Mouse (Mus musculus) CH12.LX (cell line): ENCODE measurements at regions not wholly inside any gene's neighbourhood (a gene's known extent, or its start where the extent isn't known, plus 50 kb on each side); places are given as distances from the start of the nearest gene placed in this dataset.

Experiments used
- DNase-seq: peaks from one replicate; pipeline ENCODE4 v3.0.0-alpha.2; 2013; ENCODE audit errors: extremely low read depth
- H3K27ac ChIP-seq: 2 replicates; pipeline ENCODE4 v1.5.1; 2012; ENCODE audit warnings: low read depth, mild to moderate bottlenecking, control low read depth, moderate library complexity; ENCODE audit not compliant: insufficient read depth
- H3K27me3 ChIP-seq: replicated peaks from 2 replicates; pipeline ENCODE3; 2012; ENCODE audit warnings: inconsistent platforms
- H3K36me3 ChIP-seq, 2 experiments: replicated peaks in 1 of 2; 2 replicates each; pipeline versions ENCODE3 to v1.6.1; 2012; ENCODE audit warnings: inconsistent platforms in 1 of 2, low read length in 1 of 2, mild to moderate bottlenecking in 1 of 2, mixed read lengths in 1 of 2, moderate library complexity in 1 of 2; ENCODE audit not compliant: control insufficient read depth in 1 of 2, insufficient read depth in 1 of 2
- H3K4me1 ChIP-seq, 2 experiments: 2 replicates each; pipeline ENCODE4 v1.6.1; 2012; ENCODE audit warnings: inconsistent platforms in 1 of 2, moderate library complexity in 1 of 2; ENCODE audit not compliant: insufficient read depth in 2 of 2, control insufficient read depth in 1 of 2
- H3K4me2 ChIP-seq: 2 replicates; pipeline ENCODE4 v1.6.1; 2012; ENCODE audit warnings: low read depth, mild to moderate bottlenecking, control low read depth; ENCODE audit not compliant: poor library complexity, insufficient read depth, severe bottlenecking
- H3K4me3 ChIP-seq, 3 experiments: fragments of 150-350 bp in 1 of 3; sonication (generic) in 1 of 3; replicated peaks in 1 of 3; 2 replicates each; pipeline versions ENCODE3 to v1.5.1; 2011 to 2012; ENCODE audit warnings: low read depth in 2 of 3, low read length in 2 of 3, mild to moderate bottlenecking in 2 of 3, moderate library complexity in 2 of 3, control low read depth in 1 of 3, improper control_type of control experiment in 1 of 3, inconsistent platforms in 1 of 3, mixed read lengths in 1 of 3; ENCODE audit not compliant: poor library complexity in 1 of 3
- H3K79me2 ChIP-seq: replicated peaks from 2 replicates; pipeline ENCODE4 v1.6.1; 2012; ENCODE audit warnings: mild to moderate bottlenecking, moderate library complexity; ENCODE audit not compliant: control insufficient read depth, poor library complexity, insufficient read depth, severe bottlenecking; ENCODE audit errors: extremely low read depth
- H3K9ac ChIP-seq: 2 replicates; pipeline ENCODE4 v1.6.1; 2012; ENCODE audit warnings: low read depth, mild to moderate bottlenecking, control low read depth, moderate library complexity; ENCODE audit not compliant: insufficient read depth
- H3K9me3 ChIP-seq: replicated peaks from 2 replicates; pipeline ENCODE3; 2012; ENCODE audit warnings: low read length, inconsistent platforms, mixed read lengths
- BHLHE40 ChIP-seq: IDR thresholded peaks from 2 replicates; pipeline ENCODE4 v1.6.1; 2011; ENCODE audit warnings: mild to moderate bottlenecking, low read depth, low read length, improper control_type of control experiment
- CHD2 ChIP-seq: IDR thresholded peaks from 2 replicates; pipeline ENCODE4 v1.6.1; 2011; ENCODE audit warnings: low read length, improper control_type of control experiment
- CTCF ChIP-seq, 2 experiments: IDR thresholded peaks in 1 of 2; conservative IDR thresholded peaks in 1 of 2; 2 replicates each; pipeline ENCODE4 v1.5.1; 2011 to 2012; ENCODE audit warnings: low read depth in 2 of 2, low read length in 2 of 2, improper control_type of control experiment in 1 of 2, inconsistent platforms in 1 of 2, mild to moderate bottlenecking in 1 of 2, moderate library complexity in 1 of 2
- E2F4 ChIP-seq: IDR thresholded peaks from 2 replicates; pipeline ENCODE4 v1.6.1; 2011; ENCODE audit warnings: low read depth, low read length, improper control_type of control experiment; ENCODE audit not compliant: insufficient replicate concordance
- EP300 ChIP-seq: IDR thresholded peaks from 2 replicates; pipeline ENCODE4 v1.6.1; 2011; ENCODE audit warnings: low read length, improper control_type of control experiment
- HCFC1 ChIP-seq: IDR thresholded peaks from 2 replicates; pipeline ENCODE4 v1.6.1; 2012; ENCODE audit warnings: low read depth, mild to moderate bottlenecking, inconsistent platforms, low read length, improper control_type of control experiment
- IRF4 ChIP-seq: IDR thresholded peaks from 2 replicates; pipeline ENCODE4 v1.6.1; 2014; ENCODE audit warnings: low read depth, mild to moderate bottlenecking, inconsistent platforms, low read length, improper control_type of control experiment
- MAX ChIP-seq: IDR thresholded peaks from 2 replicates; pipeline ENCODE4 v1.6.1; 2011; ENCODE audit warnings: low read length, improper control_type of control experiment
- MAZ ChIP-seq: IDR thresholded peaks from 2 replicates; pipeline ENCODE4 v1.6.1; 2012; ENCODE audit warnings: low read depth, mild to moderate bottlenecking, inconsistent platforms, low read length, improper control_type of control experiment, moderate library complexity
- MXI1 ChIP-seq: IDR thresholded peaks from 2 replicates; pipeline ENCODE4 v1.6.1; 2011; ENCODE audit warnings: mild to moderate bottlenecking, low read depth, low read length, improper control_type of control experiment
- RAD21 ChIP-seq: IDR thresholded peaks from 2 replicates; pipeline ENCODE4 v1.6.1; 2011; ENCODE audit warnings: low read depth, mild to moderate bottlenecking, low read length, improper control_type of control experiment, moderate library complexity
- UBTF ChIP-seq: IDR thresholded peaks from 2 replicates; pipeline ENCODE4 v1.6.1; 2012; ENCODE audit warnings: low read depth, mild to moderate bottlenecking, inconsistent platforms, low read length, improper control_type of control experiment, moderate library complexity
- USF1 ChIP-seq: IDR thresholded peaks from 2 replicates; pipeline ENCODE4 v1.6.1; 2014; ENCODE audit warnings: low read depth, mild to moderate bottlenecking, inconsistent platforms, low read length, improper control_type of control experiment
- ZKSCAN1 ChIP-seq: IDR thresholded peaks from 2 replicates; pipeline ENCODE4 v1.6.1; 2012; ENCODE audit warnings: low read depth, inconsistent platforms, low read length, improper control_type of control experiment, borderline replicate concordance
- ZMIZ1 ChIP-seq: IDR thresholded peaks from 2 replicates; pipeline ENCODE4 v1.6.1; 2012; ENCODE audit warnings: low read depth, mild to moderate bottlenecking, inconsistent platforms, low read length, improper control_type of control experiment
- dilution Hi-C: fragments of 300-500 bp; cut with MboI; formaldehyde crosslinking; loops from 2 replicates; pipeline ENCODE4 v1.14.3; 2020; ENCODE audit warnings: low sequenced_read_pairs; ENCODE audit not compliant: extremely low pct_unique_long_range_greater_than_20kb, extremely low pct_ligation_motif_present
- in situ Hi-C: fragments of 300-500 bp; cut with MboI; formaldehyde crosslinking; loops from 3 replicates; pipeline ENCODE4 v1.14.3; 2019; ENCODE audit warnings: low sequenced_read_pairs, low pct_ligation_motif_present, low pct_unique_long_range_greater_than_20kb, mixed read lengths

DNA sequence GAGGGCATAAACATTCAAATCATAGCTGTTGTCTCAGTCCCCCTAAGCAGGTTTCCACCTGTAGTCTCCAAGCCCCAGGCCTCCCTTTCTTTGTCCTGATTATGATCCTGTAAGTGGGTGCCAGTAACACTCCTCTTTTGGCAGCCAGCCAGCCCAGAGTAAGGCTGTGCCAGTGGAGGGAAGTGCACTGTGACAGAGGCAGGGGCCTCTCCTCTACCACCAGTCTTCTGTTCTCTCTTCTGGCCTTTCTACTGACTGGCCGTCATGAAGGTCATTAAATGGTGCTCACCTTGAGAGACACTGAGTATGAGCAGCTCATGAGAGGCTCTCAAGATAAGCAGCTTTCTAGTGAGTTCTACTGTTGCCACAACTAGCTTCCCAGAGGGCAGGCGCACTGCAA, 63.5 kb upstream of the Met start:
- DNase-seq = no peak
- Histone ChIP-seq H3K4me2 (no peak overlapping the region), H3K36me3 (no peaks in the 10 kb centered on the region), H3K27ac (no peak overlapping the region), H3K9me3 (no peaks in the 10 kb centered on the region), H3K4me3 (no peak overlapping the region), H3K9ac (no peak overlapping the region), H3K79me2 (no peaks in the 10 kb centered on the region), H3K27me3 (no peaks in the 10 kb centered on the region), H3K4me1 (no peaks in the 10 kb centered on the region)
- dilution Hi-C loops = no loop called here
- in situ Hi-C loops = no loop called here
- no peak for TF ChIP-seq CHD2

DNA sequence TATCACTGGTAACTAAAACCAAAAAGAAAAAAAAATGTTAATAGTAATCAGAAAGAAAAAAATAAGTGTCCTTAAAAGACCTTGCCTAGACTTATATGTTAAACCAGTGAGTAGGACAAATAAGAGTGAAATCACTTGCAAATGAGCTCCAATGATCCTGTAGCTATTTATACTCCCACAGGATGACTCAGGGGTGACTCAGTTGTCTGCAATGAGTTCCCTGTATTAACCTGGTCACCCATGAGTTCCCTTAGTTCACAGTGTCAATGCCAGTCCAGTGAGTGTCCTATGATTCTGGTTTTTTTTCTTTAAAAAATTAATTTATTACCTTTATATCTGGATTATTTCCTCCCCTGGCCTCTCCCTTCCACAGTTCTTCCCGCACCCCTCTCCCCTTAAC, 55.5 kb upstream of the Met start:
- no peaks in the 10 kb centered on the region for H3K27me3 ChIP-seq
- H3K4me3 ChIP-seq = no peak overlapping the region
- peak; percentile 48 for DNase-seq
- peaks cover 0 to 16% of the 10 kb centered on the region in 2 experiments; a peak in 3 of 4 replicates for H3K4me1 ChIP-seq
- no peak overlapping the region for H3K4me2 ChIP-seq
- in situ Hi-C loops (no loop called here), dilution Hi-C loops (no loop called here)
- no peaks in the 10 kb centered on the region for H3K9me3 ChIP-seq
- H3K27ac ChIP-seq = no peak overlapping the region
- H3K79me2 ChIP-seq = no peaks in the 10 kb centered on the region
- no peaks in the 10 kb centered on the region for H3K36me3 ChIP-seq
- TF ChIP-seq MAZ (no peak), ZKSCAN1 (no peak), MXI1 (no peak), RAD21 (no peak), BHLHE40 (no peak), UBTF (no peak)
- no peak overlapping the region for H3K9ac ChIP-seq

DNA sequence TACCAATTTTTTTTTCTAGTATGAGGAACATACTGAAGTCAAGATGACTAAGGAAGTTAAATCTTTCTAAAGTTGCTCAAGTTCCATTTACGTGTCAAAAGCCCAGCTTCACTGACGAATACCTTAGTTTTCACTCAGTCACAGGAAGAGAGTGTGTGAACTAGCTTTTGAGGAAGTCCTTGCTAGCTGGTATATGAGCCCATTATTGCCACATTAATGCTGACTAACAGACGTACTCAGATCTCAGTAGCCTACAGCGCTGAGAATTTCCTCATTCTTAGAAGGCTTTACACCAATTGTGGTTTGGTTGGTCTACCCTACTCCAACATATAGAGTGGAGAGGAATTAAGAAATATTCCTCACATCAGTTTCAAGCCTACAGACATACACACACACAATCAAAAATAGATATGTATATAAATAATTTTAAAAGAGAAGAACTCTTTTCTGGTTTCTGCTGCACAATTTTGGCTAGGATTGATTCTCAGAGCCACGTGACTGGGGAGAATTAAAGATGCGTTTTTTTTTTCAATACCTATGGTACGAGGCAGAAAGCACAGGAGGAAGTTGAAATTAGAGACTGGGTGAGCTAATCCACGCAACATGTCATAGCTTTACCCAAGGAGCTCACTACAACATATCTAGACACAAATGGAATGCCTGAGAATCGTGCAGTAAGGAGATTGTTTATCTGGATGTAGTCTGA, 53.7 kb upstream of the Met start:
- Histone ChIP-seq H3K27ac (no peak overlapping the region), H3K9ac (no peak overlapping the region)
- in situ Hi-C loops = no loop called here
- TF ChIP-seq E2F4 (no peak), MAX (no peak), CTCF (conservative IDR thresholded peaks at IDR 0.05 in 1 of 2, IDR thresholded peaks at IDR 0.05 in 1 of 2; ENCODE audit: low read depth in 2 of 2, low read length in 2 of 2) (no peak), USF1 (no peak), MAZ (no peak), ZMIZ1 (no peak), HCFC1 (no peak), IRF4 (no peak), EP300 (no peak)
- TF ChIP-seq, all 38 proteins: peak for 0
- H3K4me2 ChIP-seq = 0 out of 2 replicates have a peak overlapping the region, but pooled peaks have one; percentile 2
- no peaks in the 10 kb centered on the region for H3K36me3 ChIP-seq
- peaks cover 0 to 16% of the 10 kb centered on the region in 2 experiments; a peak in 3 of 4 replicates for H3K4me1 ChIP-seq
- H3K9me3 ChIP-seq = no peaks in the 10 kb centered on the region
- H3K79me2 ChIP-seq = no peaks in the 10 kb centered on the region
- no peaks in the 10 kb centered on the region for H3K27me3 ChIP-seq
- no peak overlapping the region for H3K4me3 ChIP-seq
- peak; percentile 27 for DNase-seq
- dilution Hi-C loops = no loop called here
